Mouse (Mus musculus): ENCODE measurements around the gene Mepe. TPM values are rescaled to one million over a fixed set of nuclear protein-coding genes. Genes with fewer than 3 reads are reported as not detected.

Mepe gene
- polyA plus RNA-seq, 1 experiment from 2014 or later = not detected

Small RNAs within 50 kb of the gene (microRNA-seq; reads per million reads assigned to microRNA genes)
- not detected for gene Gm23616

Other genes with a start within 250 kb of the Mepe start
- not detected in 2 replicates for gene Gm17660, start 247.7 kb upstream of the Mepe start, polyA plus RNA-seq (2015; fragmentation: Nextera tagmentation; extraction: Ambion mirVana)
- 49.6 and 50.6 TPM in 2 replicates for gene Sparcl1, start 211.6 kb upstream of the Mepe start, polyA plus RNA-seq (2015; fragmentation: Nextera tagmentation; extraction: Ambion mirVana)
- gene Dspp, start 154.6 kb upstream of the Mepe start, polyA plus RNA-seq (2015; fragmentation: Nextera tagmentation; extraction: Ambion mirVana) = 0.03 TPM in 1 of 2 replicates, not detected in the other
- 0.41 and 1.2 TPM in 2 replicates for gene Dmp1, start 122.7 kb upstream of the Mepe start, polyA plus RNA-seq (2015; fragmentation: Nextera tagmentation; extraction: Ambion mirVana)
- gene Ibsp, start 26.2 kb upstream of the Mepe start, polyA plus RNA-seq (2015; fragmentation: Nextera tagmentation; extraction: Ambion mirVana) = 18.5 and 21.7 TPM in 2 replicates
- 11.1 and 11.3 TPM in 2 replicates for gene Spp1, start 109.8 kb downstream of the Mepe start, polyA plus RNA-seq (2015; fragmentation: Nextera tagmentation; extraction: Ambion mirVana)
- 22.6 and 22.7 TPM in 2 replicates for gene Pkd2, start 134.1 kb downstream of the Mepe start, polyA plus RNA-seq (2015; fragmentation: Nextera tagmentation; extraction: Ambion mirVana)
- gene BC005561, start 183.0 kb downstream of the Mepe start, polyA plus RNA-seq (2015; fragmentation: Nextera tagmentation; extraction: Ambion mirVana) = 14.6 and 16.3 TPM in 2 replicates